Mouse (Mus musculus) mammary gland, adult 2 months (tissue): Measurements from ENCODE around the gene Gpd2. TPM values are rescaled to one million over a fixed set of nuclear protein-coding genes. Genes with fewer than 3 reads are reported as not detected.

ENCODE experiments used
- polyA plus RNA-seq: library from polyadenylated mRNA; depleted of rRNA; stranded (reverse); fragments of >200 nt; gene quantifications from 2 replicates; pipeline ENCODE4 v1.2.3, GENCODE M21; 2012; ENCODE audit warnings: low replicate concordance; rRNA removed

Gpd2 gene
- 18.9 and 53.5 TPM in 2 replicates for polyA plus RNA-seq

DNA sequence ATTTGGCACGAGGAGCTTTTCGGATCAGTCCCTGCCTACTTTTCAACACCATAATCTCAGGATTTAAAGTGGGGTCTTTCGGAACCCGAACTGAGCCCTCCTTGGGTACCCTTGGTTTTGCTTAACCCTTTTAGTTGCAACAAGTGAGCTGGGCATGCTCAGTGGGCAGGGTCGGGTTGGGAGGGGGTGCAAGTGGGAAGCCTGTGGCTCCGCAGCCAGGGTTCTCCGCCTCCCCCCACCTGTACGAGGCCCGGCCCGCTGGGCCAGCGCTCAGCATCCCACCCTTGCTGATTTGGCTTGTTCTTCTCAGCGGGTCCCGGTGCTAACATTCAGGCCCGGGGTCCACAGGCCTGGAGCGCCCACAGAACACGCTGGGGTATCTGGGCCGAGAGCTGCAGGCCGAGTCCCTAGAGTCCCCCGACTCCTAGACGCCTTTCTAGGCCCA lies at the start of gene Gpd2:
Gene Gpd2 (plus strand): TSS at position 161 of the 445 bp plus-strand sequence.

Other genes starting within 250 kb of the Gpd2 start
- gene Nr4a2, start 113.6 kb upstream of the Gpd2 start, polyA plus RNA-seq: 0.78 and 1.3 TPM in 2 replicates